Mouse (Mus musculus) heart, adult 2 months (tissue): ENCODE data around the gene Chd9.

ENCODE experiments used
- CTCF ChIP-seq: fragments of 200-600 bp; IDR thresholded peaks from 2 replicates; pipeline ENCODE4 v1.8.1; 2022; ENCODE audit warnings: antibody characterized with exemption, mild to moderate bottlenecking, moderate library complexity
- EP300 ChIP-seq: fragments of 200-500 bp; IDR thresholded peaks from 2 replicates; pipeline ENCODE4 v1.6.1; 2011; ENCODE audit warnings: low read depth, low read length, control low read depth; ENCODE audit not compliant: insufficient read depth
- POLR2A ChIP-seq: fragments of 200-500 bp; IDR thresholded peaks from 2 replicates; pipeline ENCODE4 v1.6.1; 2011; ENCODE audit warnings: mild to moderate bottlenecking, low read depth, low read length, control low read depth; ENCODE audit not compliant: insufficient read depth

GRCm38 (mm10) chr8:90928412-90928811, 100.3 kb downstream of the Chd9 start:
- no peak for TF ChIP-seq CTCF
- TF ChIP-seq POLR2A, result no peak
- no peak for TF ChIP-seq EP300
